Mouse (Mus musculus): ENCODE data around the gene Tas2r116. TPM values are rescaled to one million over a fixed set of nuclear protein-coding genes. Genes with fewer than 3 reads are reported as not detected.

Gene Tas2r116
- not detected in 4 replicates for total RNA-seq (2023)

DNA sequence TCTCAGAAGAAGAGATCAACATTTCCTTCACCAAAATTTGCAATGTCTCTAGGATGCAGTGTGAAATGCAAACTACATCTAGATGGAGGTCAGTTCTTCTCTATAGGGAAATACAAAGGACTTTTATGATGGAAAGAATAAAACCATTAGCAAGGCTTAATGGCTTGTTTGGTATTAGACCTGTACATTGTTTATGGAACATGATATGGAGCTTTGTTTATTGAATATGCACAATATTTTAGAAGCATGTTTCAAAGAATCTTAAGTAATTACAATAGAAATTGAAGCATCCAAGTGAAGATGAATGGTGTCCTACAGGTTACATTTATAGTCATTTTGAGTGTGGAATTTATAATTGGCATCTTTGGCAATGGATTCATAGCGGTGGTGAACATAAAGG, at the start of gene Tas2r116:
TSS of gene Tas2r116 (plus strand) at position 301 of the 400 bp plus-strand sequence.

DNA sequence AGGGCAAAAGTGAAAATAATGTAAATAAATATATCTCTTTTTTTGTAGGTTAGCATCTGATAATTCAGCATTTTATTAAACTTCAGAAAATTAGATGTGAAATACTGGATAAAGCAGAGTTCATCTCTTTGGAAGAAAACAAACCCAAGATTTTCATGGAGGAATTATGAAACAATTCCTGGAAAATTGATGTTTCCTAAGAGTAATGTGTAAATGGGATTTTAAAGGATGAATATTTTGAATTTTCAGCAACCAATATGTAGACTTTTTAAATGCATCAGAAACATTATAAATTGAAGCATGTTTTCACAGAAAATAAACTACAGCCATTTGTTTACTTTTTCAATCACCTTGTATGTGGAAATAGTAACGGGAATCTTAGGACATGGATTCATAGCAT, 8.4 kb upstream of the Tas2r116 start, which contains the start of gene Tas2r123:
TSS of gene Tas2r123 (plus strand) at position 301 of the 400 bp plus-strand sequence.

DNA sequence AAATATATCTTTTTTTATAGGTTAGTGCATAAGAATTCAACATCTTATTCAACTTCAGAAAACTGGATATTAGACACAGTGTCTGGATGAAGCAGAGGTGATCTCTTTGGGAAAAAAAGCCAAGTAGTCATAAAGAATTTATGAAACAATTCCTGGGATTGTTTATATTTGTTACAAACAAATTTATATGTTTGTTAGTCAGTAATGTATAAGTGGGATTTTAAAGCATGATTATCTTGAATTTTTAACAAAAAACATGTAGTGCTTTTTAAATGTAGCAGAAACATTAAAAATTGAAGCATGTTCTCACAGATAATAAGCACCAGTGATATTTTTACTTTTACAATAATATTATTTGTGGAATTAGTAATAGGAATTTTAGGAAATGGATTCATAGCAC, 12.5 kb downstream of the Tas2r116 start, which contains the start of gene Tas2r110:
TSS of gene Tas2r110 (plus strand) at position 301 of the 400 bp plus-strand sequence.

DNA sequence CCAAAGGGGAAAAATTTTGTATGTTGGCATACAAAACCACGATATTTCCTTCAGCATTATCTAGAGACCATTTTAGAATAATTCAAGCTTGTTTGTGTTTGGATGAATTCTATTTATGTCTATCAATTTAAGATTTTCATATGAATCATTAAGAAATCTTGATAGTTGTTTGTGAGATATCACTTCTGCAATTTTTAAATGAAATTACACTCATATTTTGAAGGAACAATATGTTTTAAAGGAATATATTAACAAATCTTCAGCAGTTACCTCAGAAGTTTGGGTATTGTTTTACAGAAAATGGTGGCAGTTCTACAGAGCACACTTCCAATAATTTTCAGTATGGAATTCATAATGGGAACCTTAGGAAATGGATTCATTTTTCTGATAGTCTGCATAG, 37.5 kb downstream of the Tas2r116 start, which contains the start of gene Tas2r113:
TSS of gene Tas2r113 (plus strand) at position 301 of the 400 bp plus-strand sequence.

Other genes starting within 250 kb of the Tas2r116 start
- gene A630073D07Rik, start 203.9 kb upstream of the Tas2r116 start, total RNA-seq (2023), result not detected in 4 replicates
- not detected in 4 replicates for gene Tas2r120, start 198.5 kb upstream of the Tas2r116 start, total RNA-seq (2023)
- gene Tas2r121, start 154.4 kb upstream of the Tas2r116 start, total RNA-seq (2023), result not detected in 4 replicates
- gene Tas2r122, start 143.5 kb upstream of the Tas2r116 start, total RNA-seq (2023), result not detected in 4 replicates
- gene Tas2r115, start 117.4 kb upstream of the Tas2r116 start, total RNA-seq (2023), result not detected in 4 replicates
- not detected in 4 replicates for gene Tas2r124, start 100.7 kb upstream of the Tas2r116 start, total RNA-seq (2023)
- gene Tas2r102, start 93.3 kb upstream of the Tas2r116 start, total RNA-seq (2023), result not detected in 4 replicates
- not detected in 4 replicates for gene Tas2r136, start 77.3 kb upstream of the Tas2r116 start, total RNA-seq (2023)
- not detected in 4 replicates for gene Tas2r117, start 52.6 kb upstream of the Tas2r116 start, total RNA-seq (2023)
- gene Tas2r123, start 8.3 kb upstream of the Tas2r116 start, total RNA-seq (2023), result not detected in 4 replicates
- not detected in 4 replicates for gene Tas2r110, start 12.6 kb downstream of the Tas2r116 start, total RNA-seq (2023)
- not detected in 4 replicates for gene Tas2r113, start 37.6 kb downstream of the Tas2r116 start, total RNA-seq (2023)
- gene Tas2r125, start 54.2 kb downstream of the Tas2r116 start, total RNA-seq (2023), result not detected in 4 replicates
- not detected in 4 replicates for gene Tas2r129, start 95.7 kb downstream of the Tas2r116 start, total RNA-seq (2023)
- not detected in 4 replicates for gene Tas2r131, start 102.5 kb downstream of the Tas2r116 start, total RNA-seq (2023)
- gene Tas2r109, start 125.5 kb downstream of the Tas2r116 start, total RNA-seq (2023), result not detected in 4 replicates
- gene Tas2r103, start 181.7 kb downstream of the Tas2r116 start, total RNA-seq (2023), result not detected in 4 replicates
- not detected in 4 replicates for gene Tas2r140, start 200.4 kb downstream of the Tas2r116 start, total RNA-seq (2023)
- 10.5 to 15.0 TPM (median 14.4 TPM) in 4 replicates for gene Smim10l1, start 249.5 kb downstream of the Tas2r116 start, total RNA-seq (2023)